Mouse (Mus musculus) MEL (cell line): ENCODE measurements at regions not wholly inside any gene's neighbourhood (a gene's known extent, or its start where the extent isn't known, plus 50 kb on each side); places are given as distances from the start of the nearest gene placed in this dataset.

Experiments
- DNase-seq: peaks from one replicate; pipeline ENCODE4 v3.0.0; 2011; ENCODE audit warnings: low read depth, low spot score
- H3K27ac ChIP-seq: 2 replicates; pipeline ENCODE4 v1.5.1; 2012; ENCODE audit warnings: low read depth, mild to moderate bottlenecking, control low read depth, low read length, moderate library complexity; ENCODE audit not compliant: control insufficient read depth
- H3K27me3 ChIP-seq, 2 experiments: fragments of 150-350 bp in 1 of 2; sonication (generic) in 1 of 2; 2 replicates each; pipeline ENCODE4 v1.6.1; 2012; ENCODE audit warnings: low read length in 2 of 2, mild to moderate bottlenecking in 2 of 2, improper control_type of control experiment in 1 of 2, moderate library complexity in 1 of 2; ENCODE audit not compliant: insufficient read depth in 2 of 2, control insufficient read depth in 1 of 2
- H3K36me3 ChIP-seq, 2 experiments: 2 replicates each; pipeline ENCODE4 v1.6.1; 2012 to 2014; ENCODE audit warnings: low read length in 2 of 2, improper control_type of control experiment in 1 of 2, inconsistent platforms in 1 of 2, mild to moderate bottlenecking in 1 of 2; ENCODE audit not compliant: insufficient read depth in 2 of 2, control insufficient read depth in 1 of 2
- H3K4me1 ChIP-seq, 2 experiments: fragments of 150-350 bp in 1 of 2; sonication (generic) in 1 of 2; 2 replicates each; pipeline ENCODE4 v1.6.1; 2012; ENCODE audit warnings: low read length in 2 of 2, improper control_type of control experiment in 1 of 2, mild to moderate bottlenecking in 1 of 2; ENCODE audit not compliant: insufficient read depth in 2 of 2, control insufficient read depth in 1 of 2
- H3K4me3 ChIP-seq, 2 experiments: fragments of 150-350 bp in 1 of 2; sonication (generic) in 1 of 2; 2 replicates each; pipeline ENCODE4 v1.5.1; 2012; ENCODE audit warnings: low read depth in 2 of 2, low read length in 2 of 2, mild to moderate bottlenecking in 2 of 2, moderate library complexity in 2 of 2, control low read depth in 1 of 2, improper control_type of control experiment in 1 of 2; ENCODE audit not compliant: control insufficient read depth in 1 of 2, insufficient read depth in 1 of 2
- H3K79me2 ChIP-seq: 2 replicates; pipeline ENCODE4 v1.6.1; 2012; ENCODE audit warnings: mild to moderate bottlenecking, low read length, moderate library complexity; ENCODE audit not compliant: control insufficient read depth, poor library complexity, insufficient read depth
- H3K9ac ChIP-seq: 2 replicates; pipeline ENCODE4 v1.6.1; 2012; ENCODE audit warnings: low read depth, mild to moderate bottlenecking, control low read depth, low read length, moderate library complexity; ENCODE audit not compliant: control insufficient read depth, poor library complexity, severe bottlenecking
- H3K9me3 ChIP-seq: fragments of 150-350 bp; sonication (generic); replicated peaks from 2 replicates; pipeline ENCODE4 v1.6.1; 2012; ENCODE audit warnings: mild to moderate bottlenecking, low read length, improper control_type of control experiment, moderate library complexity; ENCODE audit not compliant: insufficient read depth
- CHD1 ChIP-seq: IDR thresholded peaks from 2 replicates; pipeline ENCODE4 v1.6.1; 2012; ENCODE audit warnings: low read depth, mild to moderate bottlenecking, inconsistent platforms, low read length, improper control_type of control experiment
- CHD2 ChIP-seq: IDR thresholded peaks from 2 replicates; pipeline ENCODE4 v1.6.1; 2011; ENCODE audit warnings: low read length, improper control_type of control experiment
- E2F4 ChIP-seq: IDR thresholded peaks from 2 replicates; pipeline ENCODE4 v1.6.1; 2011; ENCODE audit warnings: low read depth, low read length, improper control_type of control experiment, borderline replicate concordance
- EP300 ChIP-seq, 2 experiments: IDR thresholded peaks; 2 replicates each; pipeline ENCODE4 v1.6.1; 2011; ENCODE audit warnings: improper control_type of control experiment in 2 of 2, low read length in 2 of 2, low read depth in 1 of 2, mild to moderate bottlenecking in 1 of 2
- ETS1 ChIP-seq: IDR thresholded peaks from 2 replicates; pipeline ENCODE4 v1.6.1; 2012; ENCODE audit warnings: low read depth, mild to moderate bottlenecking, inconsistent platforms, low read length, improper control_type of control experiment, moderate library complexity
- GABPA ChIP-seq: IDR thresholded peaks from 2 replicates; pipeline ENCODE4 v1.6.1; 2012; ENCODE audit warnings: low read depth, mild to moderate bottlenecking, inconsistent platforms, low read length, improper control_type of control experiment, moderate library complexity
- HCFC1 ChIP-seq: IDR thresholded peaks from 2 replicates; pipeline ENCODE4 v1.6.1; 2012; ENCODE audit warnings: low read depth, mild to moderate bottlenecking, inconsistent platforms, low read length, improper control_type of control experiment, moderate library complexity
- MAFK ChIP-seq: IDR thresholded peaks from 2 replicates; pipeline ENCODE4 v1.6.1; 2011; ENCODE audit warnings: low read depth, mild to moderate bottlenecking, low read length, improper control_type of control experiment, borderline replicate concordance
- MAX ChIP-seq: IDR thresholded peaks from 2 replicates; pipeline ENCODE4 v1.6.1; 2011; ENCODE audit warnings: low read length, improper control_type of control experiment
- MAZ ChIP-seq: IDR thresholded peaks from 2 replicates; pipeline ENCODE4 v1.6.1; 2012; ENCODE audit warnings: low read depth, mild to moderate bottlenecking, inconsistent platforms, low read length, improper control_type of control experiment
- MEF2A ChIP-seq: IDR thresholded peaks from 2 replicates; pipeline ENCODE4 v1.6.1; 2014; ENCODE audit warnings: low read depth, mild to moderate bottlenecking, inconsistent platforms, low read length, improper control_type of control experiment; ENCODE audit not compliant: poor library complexity, insufficient replicate concordance, severe bottlenecking; ENCODE audit errors: extremely low read depth
- POLR2AphosphoS2 ChIP-seq: IDR thresholded peaks from 2 replicates; pipeline ENCODE4 v1.6.1; 2011; ENCODE audit warnings: low read length, improper control_type of control experiment
- RCOR1 ChIP-seq: IDR thresholded peaks from 2 replicates; pipeline ENCODE4 v1.6.1; 2012; ENCODE audit warnings: low read depth, mild to moderate bottlenecking, inconsistent platforms, low read length, improper control_type of control experiment
- SIN3A ChIP-seq: IDR thresholded peaks from 2 replicates; pipeline ENCODE4 v1.6.1; 2012; ENCODE audit warnings: low read length, improper control_type of control experiment, inconsistent platforms
- SMC3 ChIP-seq: IDR thresholded peaks from 2 replicates; pipeline ENCODE4 v1.6.1; 2011; ENCODE audit warnings: low read depth, low read length, improper control_type of control experiment
- TBP ChIP-seq: IDR thresholded peaks from 2 replicates; pipeline ENCODE4 v1.8.0; 2011; ENCODE audit warnings: low read depth, low read length, improper control_type of control experiment
- UBTF ChIP-seq: IDR thresholded peaks from 2 replicates; pipeline ENCODE4 v1.6.1; 2012; ENCODE audit warnings: low read depth, mild to moderate bottlenecking, inconsistent platforms, low read length, improper control_type of control experiment, moderate library complexity, borderline replicate concordance; ENCODE audit not compliant: insufficient read depth
- USF1 ChIP-seq: IDR thresholded peaks from 2 replicates; pipeline ENCODE4 v1.6.1; 2014; ENCODE audit warnings: low read depth, mild to moderate bottlenecking, inconsistent platforms, low read length, improper control_type of control experiment, moderate library complexity
- USF2 ChIP-seq, 2 experiments: IDR thresholded peaks; 2 replicates each; pipeline ENCODE4 v1.6.1; 2011 to 2012; ENCODE audit warnings: improper control_type of control experiment in 2 of 2, low read length in 2 of 2, borderline replicate concordance in 1 of 2, inconsistent platforms in 1 of 2, low read depth in 1 of 2, mild to moderate bottlenecking in 1 of 2; ENCODE audit not compliant: insufficient read depth in 1 of 2
- ZKSCAN1 ChIP-seq: IDR thresholded peaks from 2 replicates; pipeline ENCODE4 v1.6.1; 2012; ENCODE audit warnings: low read depth, mild to moderate bottlenecking, inconsistent platforms, low read length, improper control_type of control experiment, moderate library complexity
- ZNF384 ChIP-seq: IDR thresholded peaks from 2 replicates; pipeline ENCODE4 v1.6.1; 2012; ENCODE audit warnings: low read depth, mild to moderate bottlenecking, inconsistent platforms, low read length, improper control_type of control experiment

GRCm38 (mm10) chr2:50643219-50643618 lies 346.6 kb upstream of the Mmadhc start:
- Histone ChIP-seq H3K36me3 (no peaks in the 10 kb centered on the region), H3K27me3 (no peaks in the 10 kb centered on the region), H3K9ac (no peak overlapping the region), H3K4me3 (no peak overlapping the region), H3K27ac (no peak overlapping the region), H3K79me2 (no peaks in the 10 kb centered on the region), H3K4me1 (no peaks in the 10 kb centered on the region), H3K9me3 (no peaks in the 10 kb centered on the region)
- no peak for TF ChIP-seq ETS1
- no peak for TF ChIP-seq USF2 (IDR thresholded peaks at IDR 0.05; ENCODE audit: borderline replicate concordance in 1 of 2, insufficient read depth in 1 of 2, low read depth in 1 of 2, low read length in 2 of 2)
- no peak for TF ChIP-seq HCFC1
- no peak for TF ChIP-seq EP300 (IDR thresholded peaks at IDR 0.05; ENCODE audit: low read depth in 1 of 2, low read length in 2 of 2)
- no peak for TF ChIP-seq MEF2A
- TF ChIP-seq CHD2: no peak
- TF ChIP-seq MAFK: no peak
- no peak for TF ChIP-seq ZKSCAN1
- no peak for TF ChIP-seq USF1
- no peak for DNase-seq

GRCm38 (mm10) chr2:50642198-50642597 lies 345.6 kb upstream of the Mmadhc start:
- Histone ChIP-seq H3K4me3 (no peak overlapping the region), H3K9me3 (no peaks in the 10 kb centered on the region), H3K9ac (no peak overlapping the region), H3K27me3 (no peaks in the 10 kb centered on the region), H3K27ac (no peak overlapping the region), H3K36me3 (no peaks in the 10 kb centered on the region), H3K4me1 (no peaks in the 10 kb centered on the region), H3K79me2 (no peaks in the 10 kb centered on the region)
- TF ChIP-seq MAZ (no peak), ZKSCAN1 (no peak), E2F4 (no peak), EP300 (IDR thresholded peaks at IDR 0.05; ENCODE audit: low read depth in 1 of 2, low read length in 2 of 2) (no peak), TBP (no peak), SMC3 (no peak), ETS1 (no peak), MAX (no peak), POLR2AphosphoS2 (no peak), GABPA (no peak), MAFK (no peak), MEF2A (no peak), RCOR1 (no peak), CHD1 (no peak), UBTF (no peak), SIN3A (no peak), ZNF384 (no peak)
- DNase-seq: no peak
